Mouse (Mus musculus): ENCODE measurements around the gene Hspa2. TPM values are rescaled to one million over a fixed set of nuclear protein-coding genes. Genes with fewer than 3 reads are reported as not detected.

Gene Hspa2
- total RNA-seq, 1 experiment from 2014 or later = 23.3 TPM

- DNase-seq = peak; percentile 68
These were observed 26.2 kb upstream of the Hspa2 start for GRCm38 (mm10) chr12:76377726-76378125.

GRCm38 (mm10) chr12:76378556-76378955, 25.4 kb upstream of the Hspa2 start:
- no peak for DNase-seq

- no peak for DNase-seq
These were observed 23.8 kb upstream of the Hspa2 start for GRCm38 (mm10) chr12:76380151-76380550.

- no peak for DNase-seq
These were observed 18.6 kb upstream of the Hspa2 start for GRCm38 (mm10) chr12:76385342-76385741.

- DNase-seq = no peak
These were observed 15.2 kb upstream of the Hspa2 start for GRCm38 (mm10) chr12:76388794-76389193.

GRCm38 (mm10) chr12:76391595-76392271, 12.2 kb upstream of the Hspa2 start:
- no peak for DNase-seq

GRCm38 (mm10) chr12:76392979-76393378, 11.0 kb upstream of the Hspa2 start:
- DNase-seq = no peak

GRCm38 (mm10) chr12:76397281-76397680, 6.7 kb upstream of the Hspa2 start:
- no peak for DNase-seq

GRCm38 (mm10) chr12:76401674-76402073, 2.3 kb upstream of the Hspa2 start:
- DNase-seq = no peak

- DNase-seq = peak; percentile 94
These were observed 738 bp upstream of the Hspa2 start for GRCm38 (mm10) chr12:76402991-76403885.

- DNase-seq = no peak
These were observed 833 bp downstream of the Hspa2 start for GRCm38 (mm10) chr12:76404836-76405182.

- peak; percentile 32 for DNase-seq
These were observed 1.4 kb downstream of the Hspa2 start for GRCm38 (mm10) chr12:76405183-76405970.

- peak; percentile 21 for DNase-seq
These were observed 2.0 kb downstream of the Hspa2 start for GRCm38 (mm10) chr12:76405971-76406370.

- no peak for DNase-seq
These were observed 3.2 kb downstream of the Hspa2 start for GRCm38 (mm10) chr12:76407184-76407583.

- DNase-seq = no peak
These were observed 5.2 kb downstream of the Hspa2 start for GRCm38 (mm10) chr12:76409166-76409565.

GRCm38 (mm10) chr12:76415383-76416010, 11.5 kb downstream of the Hspa2 start:
- no peak for DNase-seq

GRCm38 (mm10) chr12:76417433-76417854, 13.5 kb downstream of the Hspa2 start, which contains the start of gene Ppp1r36:
Ppp1r36 (plus strand) TSS chr12:76417538.
- DNase-seq = peak; percentile 63

GRCm38 (mm10) chr12:76418346-76418745, 14.4 kb downstream of the Hspa2 start:
- DNase-seq = no peak

GRCm38 (mm10) chr12:76425256-76425655, 21.3 kb downstream of the Hspa2 start:
- DNase-seq = no peak

GRCm38 (mm10) chr12:76427546-76427945, 23.6 kb downstream of the Hspa2 start:
- DNase-seq = peak; percentile 35

GRCm38 (mm10) chr12:76430879-76431406, 27.0 kb downstream of the Hspa2 start:
- peak; percentile 40 for DNase-seq

GRCm38 (mm10) chr12:76431431-76431830, 27.5 kb downstream of the Hspa2 start:
- DNase-seq = peak; percentile 15
